Comparison of ENCODE assay signal across 8 mouse cellular contexts in the genomic region with DNA sequence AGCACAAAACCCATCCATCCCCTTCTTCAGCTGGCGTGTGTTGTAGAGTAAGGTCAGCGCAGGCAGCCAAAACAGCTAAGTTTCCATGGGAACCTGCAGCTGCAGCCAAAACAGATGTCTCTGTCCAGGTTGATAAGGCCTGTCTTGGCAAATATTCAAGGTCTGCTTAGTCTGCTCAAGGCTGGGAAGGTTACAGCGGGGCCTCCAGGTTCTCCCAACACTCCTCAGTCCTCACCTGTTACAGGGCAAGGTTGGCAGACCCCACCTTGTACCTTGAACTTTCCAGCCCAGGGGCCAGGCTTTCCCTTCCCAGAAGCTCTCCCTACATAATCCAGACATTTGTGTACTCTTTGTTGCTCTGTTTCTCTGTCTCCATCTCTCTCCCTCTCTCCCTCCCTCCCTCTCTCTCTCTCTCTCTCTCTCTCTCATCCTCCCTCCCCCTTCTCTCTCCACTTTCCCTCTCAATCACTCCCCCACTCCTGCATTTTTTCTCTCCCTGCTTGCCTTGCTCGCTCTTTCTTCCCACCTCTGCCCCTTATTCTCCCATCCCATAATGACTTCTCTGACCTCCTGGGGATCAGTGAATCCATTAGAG. TPM values are rescaled to one million over a fixed set of nuclear protein-coding genes. Genes with fewer than 3 reads are reported as not detected.
A peak's percentile ranks its signal among the peaks of the same experiment; 100 is the strongest.
DNase-seq lines count a peak whose midpoint lies in the region; ATAC-seq and TF ChIP-seq lines count a peak whose summit lies in the region.

No protein-coding gene starts in this region.

- H3K9me3 ChIP-seq in forebrain, embryonic 13.5 days (replicated peaks) = no peaks in the 10 kb centered on the region
- no peaks in the 10 kb centered on the region for H3K9me3 ChIP-seq in hindbrain, postnatal 0 days (ENCODE audit: low read length)
- no peaks in the 10 kb centered on the region for H3K9me3 ChIP-seq in midbrain, embryonic 12.5 days

- H3K4me2 ChIP-seq in forebrain, embryonic 13.5 days = peak overlapping the region; percentile 60
- peak overlapping the region; percentile 79 for H3K4me2 ChIP-seq in hindbrain, postnatal 0 days (ENCODE audit: low read depth, low read length)
- H3K4me2 ChIP-seq in midbrain, embryonic 12.5 days (replicated peaks) = peak overlapping the region; percentile 65

- H3K9ac ChIP-seq in forebrain, embryonic 13.5 days = peak overlapping the region; percentile 53; the same call in 1 of the 2 replicates
- peak overlapping the region; percentile 47; the same call in 1 of the 2 replicates for H3K9ac ChIP-seq in hindbrain, postnatal 0 days (replicated peaks; ENCODE audit: low read length)
- H3K9ac ChIP-seq in midbrain, embryonic 12.5 days (replicated peaks) = no peak overlapping the region

- intact Hi-C loops in left cerebral cortex, postnatal 10 days (cut with DNase I) = no loop called here

- H3K36me3 ChIP-seq in forebrain, embryonic 13.5 days (ENCODE audit: poor library complexity, severe bottlenecking) = no peaks in the 10 kb centered on the region
- no peaks in the 10 kb centered on the region for H3K36me3 ChIP-seq in hindbrain, postnatal 0 days (ENCODE audit: insufficient read depth, low read length)
- no peaks in the 10 kb centered on the region for H3K36me3 ChIP-seq in midbrain, embryonic 12.5 days

- 17% methylated on average over 4 of the region's 4 CpGs for WGBS in forebrain, embryonic 13.5 days
- WGBS in hindbrain, postnatal 0 days = 13% methylated on average over 4 of the region's 4 CpGs
- WGBS in midbrain, embryonic 12.5 days = 16% methylated on average over 4 of the region's 4 CpGs

- peak; percentile 7 for DNase-seq in urinary bladder, postnatal 14 days (ENCODE audit: low spot score)
- DNase-seq in urinary bladder, adult 18-20 months (ENCODE audit: low spot score in 2 of 2) = no peak
- DNase-seq in hindbrain, postnatal 0 days (ENCODE audit: low spot score) = peak; percentile 56
- peak; percentile 4 for DNase-seq in telencephalon, adult 2 months (ENCODE audit: low read depth, low spot score)
- DNase-seq in left cerebral cortex, postnatal 10 days (ENCODE audit: extremely low spot score in 1 of 2, low spot score in 2 of 2) = no peak
- DNase-seq in layer of hippocampus, postnatal 36 days = no peak

- ATAC-seq in forebrain, embryonic 13.5 days = peak; percentile 25; the same call in 1 of the 2 replicates
- ATAC-seq in hindbrain, postnatal 0 days = peak; percentile 61; the same call in 1 of the 2 replicates
- ATAC-seq in midbrain, embryonic 12.5 days (ENCODE audit: low FRiP score, low read depth) = peak; percentile 39; the same call in 1 of the 2 replicates

- no peak for TF ChIP-seq CTCF in hindbrain, postnatal 0 days (IDR thresholded peaks at IDR 0.05; ENCODE audit: low read depth)

- H3K4me3 ChIP-seq in forebrain, embryonic 13.5 days = peak overlapping the region; percentile 50
- peak overlapping the region; percentile 52 for H3K4me3 ChIP-seq in hindbrain, postnatal 0 days (ENCODE audit: low read length)
- peak overlapping the region; percentile 53 for H3K4me3 ChIP-seq in midbrain, embryonic 12.5 days

- peaks cover 5% of the 10 kb centered on the region for H3K4me1 ChIP-seq in forebrain, embryonic 13.5 days
- H3K4me1 ChIP-seq in hindbrain, postnatal 0 days (ENCODE audit: insufficient read depth, low read length) = no peaks in the 10 kb centered on the region
- H3K4me1 ChIP-seq in midbrain, embryonic 12.5 days = peaks cover 5% of the 10 kb centered on the region; the same call in 1 of the 2 replicates

- no peak overlapping the region for H3K27ac ChIP-seq in forebrain, embryonic 13.5 days
- no peak overlapping the region for H3K27ac ChIP-seq in hindbrain, postnatal 0 days
- no peak overlapping the region for H3K27ac ChIP-seq in midbrain, embryonic 12.5 days (replicated peaks)

- no peaks in the 10 kb centered on the region for H3K27me3 ChIP-seq in forebrain, embryonic 13.5 days
- H3K27me3 ChIP-seq in hindbrain, postnatal 0 days (ENCODE audit: insufficient read depth, low read length) = no peaks in the 10 kb centered on the region
- no peaks in the 10 kb centered on the region for H3K27me3 ChIP-seq in midbrain, embryonic 12.5 days

RNA-seq across cellular contexts. Expression of a gene that starts 12.1 kb away (rescaled TPM):
- not detected in 2 replicates for polyA plus RNA-seq in forebrain, embryonic 13.5 days (2015; fragmentation: Nextera tagmentation; extraction: Ambion mirVana)
- total RNA-seq in hindbrain, postnatal 0 days (2014; rRNA removed) = not detected in 2 replicates
- polyA plus RNA-seq in hindbrain, postnatal 0 days (2015; fragmentation: Nextera tagmentation; extraction: Ambion mirVana) = not detected in 2 replicates
- not detected in 2 replicates for polyA plus RNA-seq in midbrain, embryonic 12.5 days (2016; fragmentation: Nextera tagmentation; extraction: Ambion mirVana)
- not detected for total RNA-seq in left cerebral cortex, postnatal 10 days (2021)
- not detected for total RNA-seq in layer of hippocampus, postnatal 36 days (2021)

Comparison
In these comparisons a context has a peak if more than half of its experiments do, and no peak if none do; other contexts are left out.
1. DNase-seq: peak in urinary bladder, postnatal 14 days (single experiment), hindbrain, postnatal 0 days (single experiment) and telencephalon, adult 2 months (single experiment); none in urinary bladder, adult 18-20 months (0 of 2), left cerebral cortex, postnatal 10 days (0 of 2) and layer of hippocampus, postnatal 36 days (0 of 2).
2. Peak in every context shown above with its lines, with median percentiles within 50 percentile points of each other: ATAC-seq, H3K4me2 ChIP-seq and H3K4me3 ChIP-seq.